ENCODE assay signal across 8 mouse cellular contexts in genomic region chr11:9117358-9118049, GRCm38 (mm10). TPM values are rescaled to one million over a fixed set of nuclear protein-coding genes. Genes with fewer than 3 reads are reported as not detected.
DNase-seq lines count a peak whose midpoint lies in the region; ATAC-seq and TF ChIP-seq lines count a peak whose summit lies in the region.

No protein-coding gene starts in this region.

- H3K4me2 ChIP-seq in forebrain, embryonic 13.5 days: peak overlapping the region; percentile 96
- H3K4me2 ChIP-seq in limb, embryonic 12.5 days: peak overlapping the region; percentile 67
- H3K4me2 ChIP-seq in midbrain, embryonic 11.5 days: peak overlapping the region; percentile 74

- H3K9ac ChIP-seq in forebrain, embryonic 13.5 days: no peak overlapping the region
- H3K9ac ChIP-seq in limb, embryonic 12.5 days (replicated peaks): no peak overlapping the region
- peak overlapping the region; percentile 47 for H3K9ac ChIP-seq in midbrain, embryonic 11.5 days (ENCODE audit: low read length)

- peak; percentile 36 for ATAC-seq in G1E (ENCODE audit: extremely low read depth, insufficient number of reproducible peaks, low FRiP score, poor library complexity, severe bottlenecking)
- ATAC-seq in forebrain, embryonic 13.5 days: peak; percentile 56
- ATAC-seq in limb, embryonic 12.5 days (ENCODE audit: insufficient number of reproducible peaks, insufficient read depth, low FRiP score, low TSS enrichment, low read depth): no peak; the same call in 1 of the 2 replicates
- ATAC-seq in midbrain, embryonic 11.5 days (ENCODE audit: low FRiP score): peak; percentile 49

- H3K4me3 ChIP-seq in G1E (ENCODE audit: low read depth, low read length): peak overlapping the region; percentile 76
- H3K4me3 ChIP-seq in forebrain, embryonic 13.5 days: peak overlapping the region; percentile 46
- peak overlapping the region; percentile 38 for H3K4me3 ChIP-seq in limb, embryonic 12.5 days (replicated peaks)
- H3K4me3 ChIP-seq in midbrain, embryonic 11.5 days (ENCODE audit: low read depth, low read length): peak overlapping the region; percentile 32

- H3K27me3 ChIP-seq in G1E (ENCODE audit: insufficient read depth, low read length): peaks cover 14% of the 10 kb centered on the region; the same call in 1 of the 2 replicates
- H3K27me3 ChIP-seq in forebrain, embryonic 13.5 days: peaks cover 55% of the 10 kb centered on the region
- H3K27me3 ChIP-seq in limb, embryonic 12.5 days: peaks cover 78% of the 10 kb centered on the region
- peaks cover 21% of the 10 kb centered on the region for H3K27me3 ChIP-seq in midbrain, embryonic 11.5 days (ENCODE audit: control insufficient read depth, insufficient read depth, low read length)

- peaks cover 80% of the 10 kb centered on the region for H3K4me1 ChIP-seq in G1E (ENCODE audit: insufficient read depth, low read depth, low read length)
- peaks cover 27% of the 10 kb centered on the region for H3K4me1 ChIP-seq in forebrain, embryonic 13.5 days
- peaks cover 28% of the 10 kb centered on the region for H3K4me1 ChIP-seq in limb, embryonic 12.5 days (replicated peaks)
- peaks cover 23% of the 10 kb centered on the region for H3K4me1 ChIP-seq in midbrain, embryonic 11.5 days (ENCODE audit: control insufficient read depth, insufficient read depth, low read length)

- peak; percentile 43 for DNase-seq in G1E (ENCODE audit: low spot score)
- DNase-seq in brain, embryonic 14.5 days (ENCODE audit: low read depth): peak; percentile 31
- DNase-seq in heart, postnatal 4 days: peak; percentile 83
- peak; percentile 87 for DNase-seq in midbrain, embryonic 11.5 days (ENCODE audit: low spot score, missing footprints)
- no peak for DNase-seq in natural killer cell, adult 2 months (ENCODE audit: low spot score in 2 of 2)
- DNase-seq in thymus, postnatal 4 days: no peak

- no peaks in the 10 kb centered on the region for H3K9me3 ChIP-seq in G1E (replicated peaks)
- H3K9me3 ChIP-seq in forebrain, embryonic 13.5 days (replicated peaks): no peaks in the 10 kb centered on the region
- H3K9me3 ChIP-seq in limb, embryonic 12.5 days: no peaks in the 10 kb centered on the region
- no peaks in the 10 kb centered on the region for H3K9me3 ChIP-seq in midbrain, embryonic 11.5 days (ENCODE audit: control insufficient read depth, low read length)

- no peak for TF ChIP-seq CTCF in G1E (IDR thresholded peaks at IDR 0.05; ENCODE audit: low read depth, low read length)
- TF ChIP-seq CTCF in brain, embryonic 14.5 days (IDR thresholded peaks at IDR 0.05; ENCODE audit: borderline replicate concordance, extremely low read depth, insufficient read depth, insufficient read length): no peak

- no peak for TF ChIP-seq POLR2A in brain, embryonic 14.5 days (IDR thresholded peaks at IDR 0.05; ENCODE audit: borderline replicate concordance, extremely low read depth, insufficient read depth, insufficient read length, poor library complexity, severe bottlenecking)

- H3K27ac ChIP-seq in forebrain, embryonic 13.5 days: no peak overlapping the region
- no peak overlapping the region for H3K27ac ChIP-seq in limb, embryonic 12.5 days
- H3K27ac ChIP-seq in midbrain, embryonic 11.5 days (ENCODE audit: low read depth, low read length): no peak overlapping the region

- 4% methylated on average over 13 of the region's 13 CpGs for WGBS in forebrain, embryonic 13.5 days
- under 1% methylated on average over 13 of the region's 13 CpGs for WGBS in limb, embryonic 12.5 days
- WGBS in midbrain, embryonic 11.5 days: under 1% methylated on average over 13 of the region's 13 CpGs

- H3K36me3 ChIP-seq in G1E (replicated peaks): peaks cover 3% of the 10 kb centered on the region
- no peaks in the 10 kb centered on the region for H3K36me3 ChIP-seq in forebrain, embryonic 13.5 days (ENCODE audit: poor library complexity, severe bottlenecking)
- H3K36me3 ChIP-seq in limb, embryonic 12.5 days: no peaks in the 10 kb centered on the region
- H3K36me3 ChIP-seq in midbrain, embryonic 11.5 days (ENCODE audit: control insufficient read depth, insufficient read depth, low read length): no peaks in the 10 kb centered on the region

RNA-seq across cellular contexts. Expression of gene Upp1, which starts 0.4 kb away (rescaled TPM):
- total RNA-seq in G1E (2014; fragmentation: Nextera tagmentation) (23.7 and 37.0 TPM in 2 replicates), G1E (2017) (76.5 and 83.8 TPM in 2 replicates)
- 3.0 and 3.3 TPM in 2 replicates for polyA plus RNA-seq in G1E (2012)
- 2.6 and 3.2 TPM in 2 replicates for polyA plus RNA-seq in brain, embryonic 14.5 days (2012; rRNA removed)
- polyA plus RNA-seq in forebrain, embryonic 13.5 days (2015; fragmentation: Nextera tagmentation; extraction: Ambion mirVana): 2.7 and 3.2 TPM in 2 replicates
- 10 to 100 TPM; 57.7 to 59.0 TPM for total RNA-seq in heart, postnatal 4 days (2021)
- polyA plus RNA-seq in limb, embryonic 12.5 days (2016; fragmentation: Nextera tagmentation; extraction: Ambion mirVana): 2.7 and 3.9 TPM in 2 replicates
- polyA plus RNA-seq in midbrain, embryonic 11.5 days (2014; fragmentation: Nextera tagmentation; extraction: Ambion mirVana): 7.5 and 8.3 TPM in 2 replicates

Comparison
In these comparisons a context has a peak if more than half of its experiments do, and no peak if none do; other contexts are left out.
1. DNase-seq: peak in G1E (single experiment), brain, embryonic 14.5 days (single experiment), heart, postnatal 4 days (single experiment) and midbrain, embryonic 11.5 days (single experiment); none in natural killer cell, adult 2 months (0 of 2) and thymus, postnatal 4 days (single experiment).
2. Peak in every context shown above with its lines, with median percentiles within 50 percentile points of each other: H3K4me3 ChIP-seq and H3K4me2 ChIP-seq.